Comparison of ENCODE assay signal across 8 mouse cellular contexts in the genomic region with DNA sequence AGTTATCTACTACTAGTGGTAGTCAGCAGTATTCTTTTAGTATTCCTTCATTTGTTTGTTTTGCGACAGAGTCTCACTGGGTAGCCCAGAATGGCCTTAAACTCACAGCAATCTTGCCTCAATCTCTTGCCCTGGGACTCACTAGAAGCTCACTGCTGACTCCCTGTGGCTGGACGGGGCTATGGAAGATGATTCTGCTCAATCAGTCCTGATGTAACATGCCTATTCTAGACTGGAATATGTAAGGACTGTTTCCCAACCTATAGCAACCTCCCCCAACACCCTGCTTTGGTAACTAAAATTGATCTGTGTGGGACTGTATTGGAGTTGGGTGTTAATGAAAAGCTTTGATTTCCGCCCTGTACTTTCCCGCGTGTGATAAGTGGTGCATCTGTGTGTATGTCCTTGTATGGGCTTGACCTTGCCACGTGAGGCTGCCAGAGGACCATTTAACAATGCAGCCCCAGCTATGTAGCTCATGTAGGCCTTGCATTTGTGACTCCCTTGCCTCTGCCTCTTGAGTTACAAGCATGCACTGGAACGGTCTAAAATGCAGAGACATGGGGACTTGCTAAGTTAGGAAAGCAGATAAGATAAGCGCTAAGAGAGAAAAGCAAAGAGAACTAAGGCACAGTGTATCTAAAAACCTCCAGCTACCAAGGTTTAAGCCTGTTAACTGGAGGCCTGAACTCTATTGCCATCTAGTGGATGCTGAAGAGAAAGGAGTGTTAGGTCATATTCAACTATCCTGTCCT. TPM values are rescaled to one million over a fixed set of nuclear protein-coding genes. Genes with fewer than 3 reads are reported as not detected.
DNase-seq lines count a peak whose midpoint lies in the region; ATAC-seq and TF ChIP-seq lines count a peak whose summit lies in the region.

No protein-coding gene starts in this region.

- H3K36me3 ChIP-seq in liver, embryonic 14.5 days (replicated peaks; ENCODE audit: control insufficient read depth, insufficient read depth, low read depth) = peaks cover 3% of the 10 kb centered on the region
- peaks cover 3% of the 10 kb centered on the region for H3K36me3 ChIP-seq in neural tube, embryonic 11.5 days (ENCODE audit: control insufficient read depth, insufficient read depth, low read length)

- no peak overlapping the region for H3K4me3 ChIP-seq in liver, embryonic 14.5 days (ENCODE audit: insufficient read depth in 1 of 2, low read depth in 2 of 2, low read length in 2 of 2)
- no peak overlapping the region for H3K4me3 ChIP-seq in neural tube, embryonic 11.5 days (ENCODE audit: low read depth, low read length)

- 22% methylated on average over 8 of the region's 8 CpGs for WGBS in liver, embryonic 14.5 days (ENCODE audit: insufficient replicate concordance)
- WGBS in neural tube, embryonic 11.5 days = 30% methylated on average over 8 of the region's 8 CpGs

- no peak for TF ChIP-seq EP300 in liver, embryonic 14.5 days (IDR thresholded peaks at IDR 0.05; ENCODE audit: low read depth)

- intact Hi-C loops in gastrocnemius, postnatal 14 days (cut with DNase I; ENCODE audit: low total_unique reads) = loop anchor here (5.0 to 10.0 kb wide), 2 partner anchors 36 to 114 kb away; a partner anchor contains a TSS

- H3K9me3 ChIP-seq in liver, embryonic 14.5 days (ENCODE audit: control insufficient read depth, low read length) = no peaks in the 10 kb centered on the region
- H3K9me3 ChIP-seq in neural tube, embryonic 11.5 days (ENCODE audit: control insufficient read depth, low read length) = no peaks in the 10 kb centered on the region

- peak; percentile 68 for DNase-seq in 3134 (ENCODE audit: extremely low read depth, insufficient read length, low spot score)
- peak; percentile 80 for DNase-seq in CD4-positive, CD25-positive, alpha-beta regulatory T cell, adult 2 months (ENCODE audit: low read depth, low spot score)
- peak; percentile 59 for DNase-seq in c-Kit-positive CD71-positive TER-119-positive erythroid progenitor cells, embryonic 14.5 days (ENCODE audit: low spot score)
- peak; percentile 32 for DNase-seq in gastrocnemius, postnatal 14 days
- peak; percentile 15 to 31 for DNase-seq in kidney, adult 8-10 months
- DNase-seq in liver, embryonic 14.5 days (ENCODE audit: low read depth in 3 of 3, low spot score in 3 of 3) = peak in 2 of 3 experiments; percentile 39 to 52
- DNase-seq in neural tube, embryonic 11.5 days (ENCODE audit: low spot score) = peak; percentile 43

- H3K27me3 ChIP-seq in liver, embryonic 14.5 days (ENCODE audit: control insufficient read depth, insufficient read depth, low read length) = no peaks in the 10 kb centered on the region
- H3K27me3 ChIP-seq in neural tube, embryonic 11.5 days (ENCODE audit: control insufficient read depth, insufficient read depth, low read length) = no peaks in the 10 kb centered on the region

- H3K27ac ChIP-seq in liver, embryonic 14.5 days = no peak overlapping the region
- H3K27ac ChIP-seq in neural tube, embryonic 11.5 days (ENCODE audit: low read depth, low read length) = no peak overlapping the region

- peak; percentile 67 for TF ChIP-seq CTCF in liver, embryonic 14.5 days (IDR thresholded peaks at IDR 0.05; ENCODE audit: low read depth)

- H3K4me2 ChIP-seq in liver, embryonic 14.5 days (ENCODE audit: low read depth) = no peak overlapping the region
- no peak overlapping the region for H3K4me2 ChIP-seq in neural tube, embryonic 11.5 days (ENCODE audit: low read depth)

- H3K4me1 ChIP-seq in liver, embryonic 14.5 days (replicated peaks; ENCODE audit: control insufficient read depth in 2 of 2, insufficient read depth in 2 of 2, low read length in 1 of 2) = peaks cover 2% of the 10 kb centered on the region in 2 experiments; a peak in 1 of 4 replicates
- no peaks in the 10 kb centered on the region for H3K4me1 ChIP-seq in neural tube, embryonic 11.5 days (ENCODE audit: control insufficient read depth, insufficient read depth, low read length)

- H3K9ac ChIP-seq in liver, embryonic 14.5 days (replicated peaks) = no peak overlapping the region
- no peak overlapping the region for H3K9ac ChIP-seq in neural tube, embryonic 11.5 days (ENCODE audit: low read length)

- ATAC-seq in liver, embryonic 14.5 days (ENCODE audit: insufficient read depth) = peak; percentile 39; the same call in 1 of the 2 replicates
- no peak for ATAC-seq in neural tube, embryonic 11.5 days (ENCODE audit: insufficient read depth, low FRiP score, low TSS enrichment)
- no peak for ATAC-seq in erythroid progenitor cell, adult 5-6 weeks (replicated peaks; ENCODE audit: low FRiP score, poor library complexity, severe bottlenecking)

RNA-seq across cellular contexts. Expression of a gene that starts 0.7 kb away (rescaled TPM):
- total RNA-seq in gastrocnemius, postnatal 14 days (2021) = under 1 TPM; 0.20 to 0.21 TPM
- polyA plus RNA-seq in liver, embryonic 14.5 days (2012; rRNA removed) = 0.17 and 0.23 TPM in 2 replicates
- polyA plus RNA-seq in liver, embryonic 14.5 days (2014; fragmentation: Nextera tagmentation; extraction: Ambion mirVana) = not detected in 2 replicates
- polyA plus RNA-seq in neural tube, embryonic 11.5 days (2014; fragmentation: Nextera tagmentation; extraction: Ambion mirVana) = 0.32 and 0.33 TPM in 2 replicates
- not detected in 2 replicates for total RNA-seq in erythroid progenitor cell, adult 5-6 weeks (2015; ENCODE audit: low replicate concordance)
- total RNA-seq in erythroid progenitor cell, adult 5-6 weeks (2017; ENCODE audit: low replicate concordance) = not detected in 2 replicates

RNA-seq across cellular contexts. Expression of a gene that starts 6.4 kb away (rescaled TPM):
- 1 to 10 TPM; 5.3 to 5.4 TPM for total RNA-seq in gastrocnemius, postnatal 14 days (2021)
- polyA plus RNA-seq in liver, embryonic 14.5 days (2012; rRNA removed) = 11.4 and 15.3 TPM in 2 replicates
- polyA plus RNA-seq in liver, embryonic 14.5 days (2014; fragmentation: Nextera tagmentation; extraction: Ambion mirVana) = 14.4 and 14.7 TPM in 2 replicates
- 35.5 and 42.2 TPM in 2 replicates for polyA plus RNA-seq in neural tube, embryonic 11.5 days (2014; fragmentation: Nextera tagmentation; extraction: Ambion mirVana)
- 1.7 and 2.2 TPM in 2 replicates for total RNA-seq in erythroid progenitor cell, adult 5-6 weeks (2015; ENCODE audit: low replicate concordance)
- 0.90 and 6.9 TPM in 2 replicates for total RNA-seq in erythroid progenitor cell, adult 5-6 weeks (2017; ENCODE audit: low replicate concordance)

RNA-seq across cellular contexts. Expression of a gene that starts 40.2 kb away (rescaled TPM):
- total RNA-seq in gastrocnemius, postnatal 14 days (2021) = not detected
- not detected in 2 replicates for polyA plus RNA-seq in liver, embryonic 14.5 days (2012; rRNA removed)
- polyA plus RNA-seq in liver, embryonic 14.5 days (2014; fragmentation: Nextera tagmentation; extraction: Ambion mirVana) = not detected in 2 replicates
- polyA plus RNA-seq in neural tube, embryonic 11.5 days (2014; fragmentation: Nextera tagmentation; extraction: Ambion mirVana) = 0.32 TPM in 1 of 2 replicates, not detected in the other
- total RNA-seq in erythroid progenitor cell, adult 5-6 weeks (2015; ENCODE audit: low replicate concordance) = not detected in 2 replicates
- not detected in 2 replicates for total RNA-seq in erythroid progenitor cell, adult 5-6 weeks (2017; ENCODE audit: low replicate concordance)

Comparison
In these comparisons a context has a peak if more than half of its experiments do, and no peak if none do; other contexts are left out.
1. DNase-seq: peak in every context shown above with its lines; median percentile 80 in CD4-positive, CD25-positive, alpha-beta regulatory T cell, adult 2 months; 68 in 3134; 59 in c-Kit-positive CD71-positive TER-119-positive erythroid progenitor cells, embryonic 14.5 days; 46 in liver, embryonic 14.5 days; 43 in neural tube, embryonic 11.5 days; 32 in gastrocnemius, postnatal 14 days; 23 in kidney, adult 8-10 months.